Mouse (Mus musculus) mature B cell (primary cell): ENCODE results near the gene Mnx1.
"Not testable (repeated sequence)": the region's sequence is repeated elsewhere in the genome, so short reads cannot be mapped to it uniquely, and the experiment has no call there.

Experiments used
- in situ Hi-C: fragments of 300-500 bp; cut with MboI; formaldehyde crosslinking; loops from 2 replicates; pipeline ENCODE4 v1.14.3; 2019

Gene Mnx1

DNA sequence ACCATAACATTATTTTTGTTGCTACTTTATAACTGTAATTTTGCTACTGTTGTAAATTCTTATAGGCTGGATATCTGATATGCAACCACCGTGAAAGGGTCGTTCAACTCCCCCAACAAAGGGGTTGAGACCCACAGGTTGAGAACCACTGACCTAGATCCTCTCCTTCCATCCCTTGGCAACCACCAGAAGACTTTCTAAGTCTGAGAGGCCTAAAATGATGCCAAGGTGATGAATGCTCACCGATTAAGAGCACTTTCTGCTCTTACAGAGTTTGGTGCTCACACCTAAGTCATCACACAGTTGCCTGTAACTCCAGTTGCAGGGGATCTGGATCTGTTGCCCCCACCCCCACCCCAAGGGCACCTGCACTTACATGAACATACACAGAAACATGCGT, 8.8 kb downstream of the Mnx1 start:
- in situ Hi-C loops: no loop called here

- in situ Hi-C loops: no loop called here
Measured at GRCm38 (mm10) chr5:29468351-29469065, 9.8 kb downstream of the Mnx1 start.

- in situ Hi-C loops: no loop called here
Measured at GRCm38 (mm10) chr5:29467489-29468350, 10.6 kb downstream of the Mnx1 start.

DNA sequence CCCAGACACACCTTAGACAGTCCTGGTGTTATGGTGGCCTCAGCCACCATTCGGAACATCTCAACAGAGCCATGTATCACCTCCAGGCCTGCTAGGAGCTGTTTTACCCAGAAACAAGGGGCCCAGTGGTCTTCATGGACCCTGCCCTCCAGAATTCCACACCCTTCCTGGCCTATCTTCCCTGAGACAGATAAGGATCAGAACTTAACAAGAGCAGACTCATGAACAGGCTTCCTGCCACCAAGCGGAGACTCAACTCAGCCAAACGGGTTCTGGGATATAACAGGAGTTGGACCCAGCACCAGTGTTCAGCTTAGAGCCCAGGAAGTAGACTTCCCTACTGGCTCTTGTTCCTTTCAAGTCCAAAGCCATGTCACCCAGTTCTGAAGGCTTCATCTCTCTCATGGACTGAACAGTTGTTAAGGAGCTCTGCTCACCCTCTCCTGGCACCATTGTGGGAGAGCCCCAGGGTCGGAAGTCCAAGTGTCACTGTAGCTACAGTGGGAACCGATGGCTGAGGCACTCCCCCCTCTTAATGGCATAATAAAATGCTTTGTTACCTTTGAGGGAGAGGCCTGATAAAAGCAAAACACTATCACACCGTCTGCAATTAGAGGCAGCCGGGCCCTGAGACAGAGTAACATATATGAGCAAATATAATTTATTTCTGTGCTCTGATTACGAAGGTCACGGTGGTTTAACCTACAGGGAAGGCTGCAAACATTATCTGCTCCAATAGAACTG, 15.2 kb downstream of the Mnx1 start:
- in situ Hi-C loops: no loop called here

GRCm38 (mm10) chr5:29456895-29457656, 21.2 kb downstream of the Mnx1 start:
- in situ Hi-C loops: no loop called here

DNA sequence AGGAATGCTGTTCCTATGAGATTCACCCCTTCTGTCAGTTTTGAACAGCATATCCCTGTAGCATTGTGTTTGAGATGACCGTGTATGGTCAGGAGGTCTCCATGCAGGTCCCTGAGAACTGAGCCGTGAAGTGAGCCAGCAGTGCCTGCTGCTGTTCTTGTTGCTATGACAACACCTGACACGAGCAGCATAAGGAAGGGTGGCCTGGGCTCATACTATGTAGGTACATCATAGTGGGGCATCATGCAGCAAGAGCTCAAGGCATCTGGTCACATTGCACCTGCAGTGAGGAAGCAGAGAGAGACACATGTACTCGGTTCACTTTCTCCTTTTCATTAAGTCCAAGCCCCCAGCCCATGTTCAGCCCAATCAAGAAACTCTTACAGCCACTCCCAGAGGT, 25.9 kb downstream of the Mnx1 start:
- in situ Hi-C loops: no loop called here

DNA sequence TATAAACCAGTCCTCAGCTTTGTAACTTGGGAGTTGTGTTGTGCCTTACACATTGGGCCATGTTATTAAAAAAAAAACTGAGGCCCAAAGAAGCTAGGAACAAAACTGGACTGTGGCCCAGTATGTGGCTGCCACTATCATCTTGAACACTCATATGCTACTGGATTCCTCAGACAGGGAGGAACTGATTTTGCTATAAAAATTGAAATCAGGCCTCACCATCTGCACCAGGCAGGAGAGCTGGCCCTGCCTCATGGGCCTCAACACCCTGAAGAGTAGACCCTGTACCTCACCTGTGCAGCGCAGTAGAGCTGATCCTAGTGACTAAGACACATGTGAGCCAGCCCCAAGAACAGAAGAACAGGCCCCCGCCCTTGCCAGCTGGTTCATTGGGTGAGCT, 33.0 kb downstream of the Mnx1 start:
- in situ Hi-C loops: no loop called here

- in situ Hi-C loops: not testable (repeated sequence)
Measured at GRCm38 (mm10) chr5:29436728-29437127, 41.5 kb downstream of the Mnx1 start.

DNA sequence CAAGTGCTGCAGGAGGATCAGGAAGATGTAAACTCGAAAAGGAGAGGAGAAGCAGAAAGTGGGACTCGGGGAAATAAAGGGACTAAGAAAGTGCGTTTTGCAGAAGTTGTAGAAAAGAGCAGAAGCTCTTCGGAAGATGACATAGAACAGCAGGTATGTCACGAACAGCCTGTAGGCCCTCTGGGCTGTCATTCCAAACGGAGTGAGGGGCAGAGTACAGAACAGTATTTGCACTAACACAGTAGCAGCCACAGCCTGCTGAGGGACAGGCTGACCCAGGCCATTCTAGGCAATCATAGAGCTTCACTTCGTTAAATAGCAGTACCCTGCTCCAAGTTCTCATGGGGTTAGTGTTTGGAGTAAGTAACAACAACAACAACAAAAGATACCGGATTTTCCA, 42.8 kb downstream of the Mnx1 start:
- in situ Hi-C loops: no loop called here

GRCm38 (mm10) chr5:29434872-29435358, 43.4 kb downstream of the Mnx1 start:
- in situ Hi-C loops: no loop called here

- in situ Hi-C loops: no loop called here
Measured at GRCm38 (mm10) chr5:29434228-29434871, 43.9 kb downstream of the Mnx1 start, which contains the start of gene Nom1. Gene Nom1, plus strand, starts transcription at chr5:29434664.

GRCm38 (mm10) chr5:29423330-29423729, 54.9 kb downstream of the Mnx1 start:
- in situ Hi-C loops: not testable (repeated sequence)
